Mouse (Mus musculus): Measurements from ENCODE around the gene Mtfmt.

DNA sequence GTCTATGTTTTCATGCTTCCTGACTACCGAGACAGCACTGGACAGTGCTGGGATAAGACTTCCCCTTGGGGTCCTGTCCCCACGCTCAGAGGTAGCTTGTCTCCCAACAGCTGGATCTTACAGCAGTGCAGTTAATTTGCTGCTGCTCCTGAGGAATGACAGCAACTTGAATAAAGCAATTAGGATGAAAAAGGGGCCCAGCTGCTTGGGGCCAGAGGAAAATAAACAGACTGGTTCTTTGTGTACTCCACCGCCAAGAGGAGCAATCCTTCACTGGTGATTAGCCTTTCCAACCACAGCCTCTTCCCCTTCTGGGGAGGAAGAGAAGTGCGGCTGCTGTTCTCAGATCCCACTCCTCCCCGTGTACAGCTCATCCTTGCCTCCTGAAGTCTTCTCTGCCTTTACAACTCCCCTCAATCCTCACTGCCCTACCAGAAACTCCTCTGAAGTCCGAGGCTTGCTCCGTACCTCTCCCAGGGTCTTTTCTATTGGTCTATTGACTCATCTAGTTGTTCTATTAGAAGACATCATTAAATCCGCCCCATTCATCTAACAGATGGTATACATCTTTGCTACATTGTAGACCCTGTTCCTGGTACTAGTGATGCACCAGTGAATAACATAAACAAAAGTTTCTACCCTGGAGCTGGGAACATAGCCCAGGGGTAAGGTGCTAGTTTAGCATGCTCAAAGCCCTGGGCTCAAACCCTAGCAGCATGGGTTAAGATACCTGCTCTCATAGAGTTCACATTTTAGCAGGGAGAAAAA, 49.0 kb upstream of the Mtfmt start:
- no peak for TF ChIP-seq CTCF (IDR thresholded peaks at IDR 0.05; ENCODE audit: low read depth, low read length)
- no peak for TF ChIP-seq POLR2A (IDR thresholded peaks at IDR 0.05; ENCODE audit: insufficient read depth, low read length)
